7 mouse cellular contexts compared by ENCODE assay signal in genomic region chr2:152141491-152141890, GRCm38 (mm10). TPM values are rescaled to one million over a fixed set of nuclear protein-coding genes. Genes with fewer than 3 reads are reported as not detected.
DNase-seq lines count a peak whose midpoint lies in the region; ATAC-seq and TF ChIP-seq lines count a peak whose summit lies in the region.

No protein-coding gene starts in this region.

- H3K27ac ChIP-seq in hindbrain, embryonic 12.5 days, result peak overlapping the region; percentile 66

- peak overlapping the region; percentile 91 for H3K4me2 ChIP-seq in hindbrain, embryonic 12.5 days (replicated peaks)

- no peak for TF ChIP-seq CTCF in E14TG2a.4 (conservative IDR thresholded peaks at IDR 0.05; ENCODE audit: low read length)

- H3K36me3 ChIP-seq in E14TG2a.4 (ENCODE audit: insufficient read depth, low read length), result peaks cover 21% of the 10 kb centered on the region
- H3K36me3 ChIP-seq in hindbrain, embryonic 12.5 days, result no peaks in the 10 kb centered on the region

- ATAC-seq in hindbrain, embryonic 12.5 days (ENCODE audit: low FRiP score), result no peak

- no peaks in the 10 kb centered on the region for H3K9me3 ChIP-seq in E14TG2a.4 (ENCODE audit: low read length)
- no peaks in the 10 kb centered on the region for H3K9me3 ChIP-seq in hindbrain, embryonic 12.5 days (replicated peaks)

- H3K27me3 ChIP-seq in E14TG2a.4 (ENCODE audit: insufficient read depth, low read length), result peaks cover 23% of the 10 kb centered on the region
- H3K27me3 ChIP-seq in hindbrain, embryonic 12.5 days, result peaks cover 47% of the 10 kb centered on the region

- peak overlapping the region; percentile 57 for H3K4me3 ChIP-seq in E14TG2a.4 (replicated peaks; ENCODE audit: low read length)
- H3K4me3 ChIP-seq in hindbrain, embryonic 12.5 days, result peak overlapping the region; percentile 29

- peaks cover 70% of the 10 kb centered on the region for H3K4me1 ChIP-seq in E14TG2a.4 (replicated peaks; ENCODE audit: low read depth, low read length)
- H3K4me1 ChIP-seq in hindbrain, embryonic 12.5 days, result peaks cover 47% of the 10 kb centered on the region

- no peak overlapping the region for H3K9ac ChIP-seq in hindbrain, embryonic 12.5 days

- peak; percentile 28 for DNase-seq in R1 (ENCODE audit: low read depth, low spot score)
- DNase-seq in lung, postnatal 36 days, result peak; percentile 5
- DNase-seq in embryo, embryonic 10 days (ENCODE audit: low spot score), result no peak
- no peak for DNase-seq in right cerebral cortex, postnatal 36 days (ENCODE audit: low spot score in 2 of 2)
- DNase-seq in kidney, postnatal 10 days, result no peak

- 29% methylated on average over 1 of the region's 1 CpGs for WGBS in hindbrain, embryonic 12.5 days

RNA-seq across cellular contexts. Expression of gene Tcf15, which starts 1.9 kb away (rescaled TPM):
- polyA plus RNA-seq in hindbrain, embryonic 12.5 days (2016; fragmentation: Nextera tagmentation; extraction: Ambion mirVana), result 8.8 and 9.9 TPM in 2 replicates

RNA-seq across cellular contexts. Expression of gene Srxn1, which starts 36.2 kb away (rescaled TPM):
- 13.8 and 15.3 TPM in 2 replicates for polyA plus RNA-seq in hindbrain, embryonic 12.5 days (2016; fragmentation: Nextera tagmentation; extraction: Ambion mirVana)

Comparison
In these comparisons a context has a peak if more than half of its experiments do, and no peak if none do; other contexts are left out.
1. DNase-seq: peak in R1 (single experiment) and lung, postnatal 36 days (single experiment); none in embryo, embryonic 10 days (single experiment), right cerebral cortex, postnatal 36 days (0 of 2) and kidney, postnatal 10 days (single experiment).